In genomic region chr7:140063092-140063491, GRCm38 (mm10) we compare ENCODE assay signal across 8 mouse cellular contexts. TPM values are rescaled to one million over a fixed set of nuclear protein-coding genes. Genes with fewer than 3 reads are reported as not detected.
A peak's percentile ranks its signal among the peaks of the same experiment; 100 is the strongest.
DNase-seq lines count a peak whose midpoint lies in the region; ATAC-seq and TF ChIP-seq lines count a peak whose summit lies in the region.

No protein-coding gene starts in this region.

- H3K27me3 ChIP-seq in MEL (ENCODE audit: control insufficient read depth in 1 of 2, insufficient read depth in 2 of 2, low read length in 2 of 2) = no peaks in the 10 kb centered on the region

- H3K9me3 ChIP-seq in MEL (replicated peaks; ENCODE audit: insufficient read depth, low read length) = no peaks in the 10 kb centered on the region

- H3K27ac ChIP-seq in MEL (ENCODE audit: control insufficient read depth, low read depth, low read length) = no peak overlapping the region
- H3K27ac ChIP-seq in left cerebral cortex, adult 2 months = no peak overlapping the region

- DNase-seq in heart, postnatal 10 days = peak; percentile 56 to 77
- no peak for DNase-seq in heart, adult 11 months
- peak; percentile 82 for DNase-seq in MEL (ENCODE audit: low read depth, low spot score)
- DNase-seq in cerebellum, adult 18-20 months = peak; percentile 72 to 74
- peak; percentile 72 for DNase-seq in gastrocnemius, postnatal 10 days
- peak; percentile 62 to 77 for DNase-seq in left cerebral cortex, adult 2 months (ENCODE audit: extremely low spot score in 1 of 2, low spot score in 2 of 2)
- peak; percentile 61 for DNase-seq in testis, postnatal 14 days (ENCODE audit: low spot score)

- intact Hi-C loops in heart, postnatal 10 days (cut with DNase I) = loop anchor here (1.0 to 5.0 kb wide), 3 partner anchors 94 to 416 kb away; no protein-coding TSS in a partner anchor
- intact Hi-C loops in left cerebral cortex, adult 2 months (cut with DNase I) = loop anchor here (1.0 to 10.0 kb wide), 3 partner anchors 94 to 446 kb away; no protein-coding TSS in a partner anchor

- no peaks in the 10 kb centered on the region for H3K79me2 ChIP-seq in MEL (ENCODE audit: control insufficient read depth, insufficient read depth, low read length, poor library complexity)

- no peak for TF ChIP-seq EP300 in MEL (IDR thresholded peaks at IDR 0.05; ENCODE audit: low read depth in 1 of 2, low read length in 2 of 2)

- no peaks in the 10 kb centered on the region for H3K4me1 ChIP-seq in MEL (ENCODE audit: control insufficient read depth in 1 of 2, insufficient read depth in 2 of 2, low read length in 2 of 2)

- TF ChIP-seq POLR2A in MEL (IDR thresholded peaks at IDR 0.05; ENCODE audit: control insufficient read depth in 1 of 2, insufficient read depth in 1 of 2, low read depth in 1 of 2, low read length in 2 of 2, poor library complexity in 1 of 2) = no peak

- no peaks in the 10 kb centered on the region for H3K36me3 ChIP-seq in MEL (ENCODE audit: control insufficient read depth in 1 of 2, insufficient read depth in 2 of 2, low read length in 2 of 2)

- no peak overlapping the region for H3K4me3 ChIP-seq in MEL (ENCODE audit: control insufficient read depth in 1 of 2, insufficient read depth in 1 of 2, low read depth in 2 of 2, low read length in 2 of 2)
- no peak overlapping the region for H3K4me3 ChIP-seq in left cerebral cortex, adult 2 months

- no peak overlapping the region for H3K9ac ChIP-seq in MEL (ENCODE audit: control insufficient read depth, low read depth, low read length, poor library complexity, severe bottlenecking)

- peak; percentile 52; the same call in 1 of the 2 replicates for ATAC-seq in monocyte, adult 5-6 weeks (replicated peaks; ENCODE audit: insufficient number of reproducible peaks, low FRiP score, low TSS enrichment, poor library complexity, severe bottlenecking)

- peak; percentile 78 for TF ChIP-seq RAD21 in MEL (IDR thresholded peaks at IDR 0.05; ENCODE audit: low read depth, low read length)

- TF ChIP-seq CTCF in MEL (IDR thresholded peaks at IDR 0.05 in 2 of 3, conservative IDR thresholded peaks at IDR 0.05 in 1 of 3; ENCODE audit: control insufficient read depth in 1 of 3, insufficient read depth in 1 of 3, low read depth in 2 of 3, low read length in 3 of 3, poor library complexity in 1 of 3, severe bottlenecking in 1 of 3) = peak; percentile 74 to 92 (median 80)
- TF ChIP-seq CTCF in left cerebral cortex, adult 2 months (IDR thresholded peaks at IDR 0.05) = peak; percentile 73

TF ChIP-seq in MEL, 35 proteins besides CTCF, POLR2A, EP300 and RAD21:
- TF ChIP-seq ZMIZ1 (IDR thresholded peaks at IDR 0.05; ENCODE audit: low read depth, low read length) (no peak), SMC3 (IDR thresholded peaks at IDR 0.05; ENCODE audit: low read depth, low read length) (peak; percentile 95), ZNF384 (IDR thresholded peaks at IDR 0.05; ENCODE audit: low read depth, low read length) (no peak), ZKSCAN1 (IDR thresholded peaks at IDR 0.05; ENCODE audit: low read depth, low read length) (no peak), MEF2A (IDR thresholded peaks at IDR 0.05; ENCODE audit: extremely low read depth, insufficient replicate concordance, low read depth, low read length, poor library complexity, severe bottlenecking) (no peak), UBTF (IDR thresholded peaks at IDR 0.05; ENCODE audit: borderline replicate concordance, insufficient read depth, low read depth, low read length) (no peak), MXI1 (IDR thresholded peaks at IDR 0.05; ENCODE audit: low read depth, low read length) (no peak), MAZ (IDR thresholded peaks at IDR 0.05; ENCODE audit: low read depth, low read length) (no peak), ETS1 (IDR thresholded peaks at IDR 0.05; ENCODE audit: low read depth, low read length) (no peak), CHD2 (IDR thresholded peaks at IDR 0.05; ENCODE audit: low read length) (no peak), MYC (IDR thresholded peaks at IDR 0.05; ENCODE audit: low read depth, low read length) (no peak), ZC3H11A (IDR thresholded peaks at IDR 0.05; ENCODE audit: low read depth, low read length) (peak; percentile 82), CHD1 (IDR thresholded peaks at IDR 0.05; ENCODE audit: low read depth, low read length) (no peak), TBP (IDR thresholded peaks at IDR 0.05; ENCODE audit: low read depth, low read length) (peak; percentile 56; the same call in 1 of the 2 replicates), POLR2AphosphoS2 (IDR thresholded peaks at IDR 0.05; ENCODE audit: low read length) (no peak), E2F4 (IDR thresholded peaks at IDR 0.05; ENCODE audit: borderline replicate concordance, low read depth, low read length) (no peak), TCF12 (IDR thresholded peaks at IDR 0.05; ENCODE audit: low read depth, low read length) (no peak), NELFE (IDR thresholded peaks at IDR 0.05; ENCODE audit: low read depth, low read length) (0 out of 2 replicates have a peak, but pooled peaks have one; percentile 28), TAL1 (IDR thresholded peaks at IDR 0.05; ENCODE audit: low read length) (no peak), USF1 (IDR thresholded peaks at IDR 0.05; ENCODE audit: low read depth, low read length) (no peak), SIN3A (IDR thresholded peaks at IDR 0.05; ENCODE audit: low read length) (no peak), HCFC1 (IDR thresholded peaks at IDR 0.05; ENCODE audit: low read depth, low read length) (no peak), BHLHE40 (IDR thresholded peaks at IDR 0.05; ENCODE audit: borderline replicate concordance, low read depth, low read length) (no peak), USF2 (IDR thresholded peaks at IDR 0.05; ENCODE audit: borderline replicate concordance in 1 of 2, insufficient read depth in 1 of 2, low read depth in 1 of 2, low read length in 2 of 2) (no peak), MYB (IDR thresholded peaks at IDR 0.05; ENCODE audit: low read depth, low read length) (no peak), GATA1 (IDR thresholded peaks at IDR 0.05; ENCODE audit: low read depth, low read length) (no peak), NRF1 (IDR thresholded peaks at IDR 0.05; ENCODE audit: insufficient read depth, low read depth, low read length, poor library complexity, severe bottlenecking) (no peak), GABPA (IDR thresholded peaks at IDR 0.05; ENCODE audit: low read depth, low read length) (no peak), POLR2AphosphoS5 (IDR thresholded peaks at IDR 0.05; ENCODE audit: borderline replicate concordance, low read depth, low read length) (no peak), ELF1 (IDR thresholded peaks at IDR 0.05; ENCODE audit: low read depth, low read length) (no peak), MAX (IDR thresholded peaks at IDR 0.05; ENCODE audit: low read length) (no peak), KAT2A (conservative IDR thresholded peaks at IDR 0.05; ENCODE audit: low read depth, low read length) (no peak), RCOR1 (IDR thresholded peaks at IDR 0.05; ENCODE audit: low read depth, low read length) (no peak), MAFK (IDR thresholded peaks at IDR 0.05; ENCODE audit: borderline replicate concordance, low read depth, low read length) (no peak), JUND (IDR thresholded peaks at IDR 0.05; ENCODE audit: low read depth, low read length) (peak; percentile 70; the same call in 1 of the 2 replicates)

RNA-seq across cellular contexts. Expression of gene Msx3, which starts 14.2 kb away (rescaled TPM):
- not detected for total RNA-seq in heart, postnatal 10 days (2021)
- not detected in 2 replicates for total RNA-seq in MEL (2012; rRNA removed)
- polyA plus RNA-seq in MEL (2012; ENCODE audit: insufficient read depth in 1 of 2, insufficient read length in 2 of 2, low read depth in 1 of 2, low replicate concordance in 2 of 2, missing spikeins in 1 of 2) = not detected
- not detected for total RNA-seq in gastrocnemius, postnatal 10 days (2021)
- not detected for total RNA-seq in left cerebral cortex, adult 2 months (2021)
- not detected in 3 replicates for total RNA-seq in monocyte, adult 5-6 weeks (2017)

RNA-seq across cellular contexts. Expression of gene Caly, which starts 19.3 kb away (rescaled TPM):
- under 1 TPM in 1 of 2 experiments, not detected in 1; 0.25 TPM for total RNA-seq in heart, postnatal 10 days (2021)
- not detected in 2 replicates for total RNA-seq in MEL (2012; rRNA removed)
- under 1 TPM in 1 of 2 experiments, not detected in 1; 0.11 TPM for polyA plus RNA-seq in MEL (2012; ENCODE audit: insufficient read depth in 1 of 2, insufficient read length in 2 of 2, low read depth in 1 of 2, low replicate concordance in 2 of 2, missing spikeins in 1 of 2)
- total RNA-seq in gastrocnemius, postnatal 10 days (2021) = under 1 TPM in 1 of 2 experiments, not detected in 1; 0.36 TPM
- total RNA-seq in left cerebral cortex, adult 2 months (2021) = 100 to 1,000 TPM; 181 to 198 TPM
- total RNA-seq in monocyte, adult 5-6 weeks (2017) = 0.68 TPM in 1 of 3 replicates, not detected in the others

RNA-seq across cellular contexts. Expression of gene Tubgcp2, which starts 26.6 kb away (rescaled TPM):
- 10 to 100 TPM; 36.5 to 37.1 TPM for total RNA-seq in heart, postnatal 10 days (2021)
- 27.0 and 27.1 TPM in 2 replicates for total RNA-seq in MEL (2012; rRNA removed)
- polyA plus RNA-seq in MEL (2012; ENCODE audit: insufficient read depth in 1 of 2, insufficient read length in 2 of 2, low read depth in 1 of 2, low replicate concordance in 2 of 2, missing spikeins in 1 of 2) = 10 to 100 TPM in 1 of 2 experiments, not detected in 1; 43.6 TPM
- 10 to 100 TPM; 21.9 to 29.6 TPM for total RNA-seq in gastrocnemius, postnatal 10 days (2021)
- total RNA-seq in left cerebral cortex, adult 2 months (2021) = 10 to 100 TPM; 34.4 to 35.0 TPM
- 16.3 to 28.9 TPM (median 26.9 TPM) in 3 replicates for total RNA-seq in monocyte, adult 5-6 weeks (2017)

RNA-seq across cellular contexts. Expression of gene Zfp511, which starts 26.9 kb away (rescaled TPM):
- 10 to 100 TPM; 13.1 to 13.8 TPM for total RNA-seq in heart, postnatal 10 days (2021)
- 29.4 and 35.6 TPM in 2 replicates for total RNA-seq in MEL (2012; rRNA removed)
- 10 to 100 TPM in 1 of 2 experiments, not detected in 1; 51.5 TPM for polyA plus RNA-seq in MEL (2012; ENCODE audit: insufficient read depth in 1 of 2, insufficient read length in 2 of 2, low read depth in 1 of 2, low replicate concordance in 2 of 2, missing spikeins in 1 of 2)
- total RNA-seq in gastrocnemius, postnatal 10 days (2021) = 1 to 10 TPM; 8.8 to 10.0 TPM
- total RNA-seq in left cerebral cortex, adult 2 months (2021) = 10 to 100 TPM; 25.8 to 26.0 TPM
- total RNA-seq in monocyte, adult 5-6 weeks (2017) = 27.4 to 31.4 TPM (median 27.6 TPM) in 3 replicates

RNA-seq across cellular contexts. Expression of gene Prap1, which starts 30.1 kb away (rescaled TPM):
- not detected for total RNA-seq in heart, postnatal 10 days (2021)
- total RNA-seq in MEL (2012; rRNA removed) = not detected in 2 replicates
- polyA plus RNA-seq in MEL (2012; ENCODE audit: insufficient read depth in 1 of 2, insufficient read length in 2 of 2, low read depth in 1 of 2, low replicate concordance in 2 of 2, missing spikeins in 1 of 2) = not detected
- not detected for total RNA-seq in gastrocnemius, postnatal 10 days (2021)
- total RNA-seq in left cerebral cortex, adult 2 months (2021) = not detected
- not detected in 3 replicates for total RNA-seq in monocyte, adult 5-6 weeks (2017)

Comparison
In these comparisons a context has a peak if more than half of its experiments do, and no peak if none do; other contexts are left out.
1. RNA of gene Caly, which starts 19.3 kb away (total RNA-seq): 181 to 198 TPM in left cerebral cortex, adult 2 months; 0.36 TPM in gastrocnemius, postnatal 10 days, 0.25 TPM in heart, postnatal 10 days, not detected in MEL and 0.68 TPM in monocyte, adult 5-6 weeks; every median in the first group is over 100 times any median in the second.